Mouse (Mus musculus): ENCODE data around the gene Fam155a. TPM values are rescaled to one million over a fixed set of nuclear protein-coding genes. Genes with fewer than 3 reads are reported as not detected.
"Not testable (repeated sequence)": the region's sequence is repeated elsewhere in the genome, so short reads cannot be mapped to it uniquely, and the experiment has no call there.

Gene Fam155a
- polyA plus RNA-seq, 1 experiment from 2014 or later, result 31.2 TPM

- Histone ChIP-seq H3K27ac (replicated peaks) (no peak overlapping the region), H3K36me3 (no peaks in the 10 kb centered on the region), H3K9me3 (no peaks in the 10 kb centered on the region), H3K9ac (no peak overlapping the region), H3K27me3 (no peaks in the 10 kb centered on the region), H3K4me2 (no peak overlapping the region), H3K4me3 (no peak overlapping the region), H3K4me1 (replicated peaks) (peaks cover 8% of the 10 kb centered on the region)
- WGBS, result 88% methylated on average over 10 of the region's 10 CpGs
- ATAC-seq (ENCODE audit: low FRiP score, low read depth), result no peak
Measured at GRCm38 (mm10) chr8:9776818-9777217, 5.9 kb upstream of the Fam155a start.

- WGBS, result 4% methylated on average over 6 of the region's 6 CpGs
- H3K4me1 ChIP-seq (replicated peaks), result peaks cover 19% of the 10 kb centered on the region
- no peaks in the 10 kb centered on the region for H3K27me3 ChIP-seq
- peak overlapping the region; percentile 94 for H3K27ac ChIP-seq (replicated peaks)
- peak overlapping the region; percentile 84 for H3K4me3 ChIP-seq
- peak overlapping the region; percentile 90 for H3K4me2 ChIP-seq
- no peaks in the 10 kb centered on the region for H3K36me3 ChIP-seq
- no peaks in the 10 kb centered on the region for H3K9me3 ChIP-seq
- H3K9ac ChIP-seq, result peak overlapping the region; percentile 74
- ATAC-seq (ENCODE audit: low FRiP score, low read depth), result peak; percentile 88
Measured at GRCm38 (mm10) chr8:9772519-9772840, 1.5 kb upstream of the Fam155a start.

DNA sequence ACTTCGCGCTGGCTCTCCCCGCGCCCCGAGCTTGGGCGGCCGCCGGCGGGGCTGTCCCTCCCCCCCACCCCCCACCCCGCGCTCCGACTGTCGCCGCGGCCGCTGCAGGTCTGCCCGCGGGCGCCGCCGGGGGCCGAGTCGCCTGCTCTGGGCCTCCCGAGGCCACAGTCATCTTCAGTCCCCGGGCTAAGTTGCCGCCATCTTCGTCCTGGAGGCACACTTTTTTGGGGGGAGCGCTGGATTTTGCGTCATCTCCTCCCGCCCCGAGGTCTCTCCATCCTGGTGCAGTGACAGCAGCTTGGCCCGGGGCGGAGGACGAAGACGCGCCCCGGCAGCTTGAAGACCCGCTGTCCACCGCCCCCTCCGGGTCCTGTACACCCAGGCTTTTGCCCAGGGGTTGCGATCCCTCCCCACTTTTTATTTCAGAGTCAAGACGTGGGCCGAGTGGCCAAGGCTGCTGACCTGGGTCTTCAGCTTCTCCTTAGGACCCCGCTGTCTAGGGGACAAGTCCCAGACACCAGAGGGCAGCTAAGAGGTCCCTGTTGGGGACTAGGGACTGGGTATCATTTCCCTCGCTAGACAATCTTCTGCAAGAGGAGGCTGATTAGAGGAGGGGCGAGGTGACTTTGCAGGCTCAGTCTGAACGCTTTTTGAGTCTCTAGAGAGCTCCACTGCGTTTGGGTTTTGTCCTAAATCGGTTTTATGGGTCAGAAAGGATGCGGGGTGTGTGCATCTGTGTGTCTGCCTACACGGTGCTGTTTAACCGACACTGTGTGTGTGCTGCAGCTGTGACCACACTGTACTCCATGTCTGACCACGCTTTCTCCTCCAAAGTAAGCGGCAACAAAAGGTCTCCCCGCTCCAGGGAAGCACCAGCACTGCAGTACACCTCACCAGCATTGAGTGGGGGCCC lies 901 bp upstream of the Fam155a start:
- Histone ChIP-seq H3K4me2 (peak overlapping the region; percentile 90), H3K27ac (replicated peaks) (peak overlapping the region; percentile 94), H3K4me3 (peak overlapping the region; percentile 84), H3K9ac (peak overlapping the region; percentile 74), H3K36me3 (no peaks in the 10 kb centered on the region), H3K4me1 (replicated peaks) (peaks cover 19% of the 10 kb centered on the region), H3K27me3 (no peaks in the 10 kb centered on the region), H3K9me3 (no peaks in the 10 kb centered on the region)
- under 1% methylated on average over 55 of the region's 55 CpGs for WGBS
- peak; percentile 83 for ATAC-seq (ENCODE audit: low FRiP score, low read depth)

GRCm38 (mm10) chr8:9770261-9770998 lies 531 bp downstream of the Fam155a start:
- 0 out of 2 replicates have a peak, but pooled peaks have one; percentile 20 for ATAC-seq (ENCODE audit: low FRiP score, low read depth)
- WGBS, result under 1% methylated on average over 43 of the region's 48 CpGs
- H3K9ac ChIP-seq, result peak overlapping the region; percentile 74

GRCm38 (mm10) chr8:9769061-9769460 lies 1.9 kb downstream of the Fam155a start:
- peak overlapping the region; percentile 90 for H3K4me2 ChIP-seq
- no peak for ATAC-seq (ENCODE audit: low FRiP score, low read depth)
- no peaks in the 10 kb centered on the region for H3K27me3 ChIP-seq

More at GRCm38 (mm10) chr8:9770261-9770998, 531 bp downstream of the Fam155a start:
- Histone ChIP-seq H3K4me2 (peak overlapping the region; percentile 90), H3K9me3 (no peaks in the 10 kb centered on the region), H3K4me3 (peak overlapping the region; percentile 84), H3K4me1 (replicated peaks) (peaks cover 31% of the 10 kb centered on the region), H3K27me3 (no peaks in the 10 kb centered on the region), H3K27ac (replicated peaks) (peak overlapping the region; percentile 94), H3K36me3 (no peaks in the 10 kb centered on the region)

GRCm38 (mm10) chr8:9735169-9735568 lies 35.8 kb downstream of the Fam155a start:
- no peaks in the 10 kb centered on the region for H3K36me3 ChIP-seq
- 0 out of 2 replicates have a peak, but pooled peaks cover 4% of the 10 kb centered on the region for H3K4me1 ChIP-seq (replicated peaks)
- no peaks in the 10 kb centered on the region for H3K27me3 ChIP-seq
- no peak for ATAC-seq (ENCODE audit: low FRiP score, low read depth)
- H3K4me3 ChIP-seq, result no peak overlapping the region
- H3K27ac ChIP-seq (replicated peaks), result no peak overlapping the region
- no peaks in the 10 kb centered on the region for H3K9me3 ChIP-seq
- H3K4me2 ChIP-seq, result no peak overlapping the region
- WGBS, result 61% methylated on average over 5 of the region's 5 CpGs
- no peak overlapping the region for H3K9ac ChIP-seq

More at GRCm38 (mm10) chr8:9769061-9769460, 1.9 kb downstream of the Fam155a start:
- Histone ChIP-seq H3K9ac (peak overlapping the region; percentile 20), H3K36me3 (no peaks in the 10 kb centered on the region), H3K4me3 (peak overlapping the region; percentile 84), H3K4me1 (replicated peaks) (peaks cover 37% of the 10 kb centered on the region), H3K27ac (replicated peaks) (no peak overlapping the region), H3K9me3 (no peaks in the 10 kb centered on the region)
- 38% methylated on average over 6 of the region's 6 CpGs for WGBS

GRCm38 (mm10) chr8:9709791-9710190 lies 61.2 kb downstream of the Fam155a start:
- no peak for ATAC-seq (ENCODE audit: low FRiP score, low read depth)
- 72% methylated on average over 4 of the region's 4 CpGs for WGBS

DNA sequence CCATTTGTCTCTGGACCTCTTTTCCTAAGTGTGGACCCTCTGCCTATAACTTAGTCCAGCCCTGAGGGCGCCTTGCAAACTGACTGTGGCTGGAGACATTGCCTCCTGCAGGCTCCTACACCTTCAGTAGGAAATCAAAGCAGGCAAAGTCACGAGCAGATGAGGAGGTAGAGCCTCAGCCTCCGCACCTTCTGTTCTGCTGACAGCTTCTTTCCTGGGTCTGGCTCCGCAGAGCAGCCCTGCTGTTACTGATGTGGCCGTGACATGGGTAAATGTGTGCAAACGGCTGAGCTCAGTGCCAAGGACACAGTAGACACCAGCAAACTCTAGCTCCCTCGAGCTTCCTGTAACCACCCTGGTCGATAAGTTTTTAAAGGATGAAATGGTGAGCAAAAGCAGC lies 63.5 kb downstream of the Fam155a start:
- H3K27me3 ChIP-seq, result no peaks in the 10 kb centered on the region
- H3K4me1 ChIP-seq (replicated peaks), result no peaks in the 10 kb centered on the region; the same call in 1 of the 2 replicates
- no peaks in the 10 kb centered on the region for H3K9me3 ChIP-seq
- WGBS, result 74% methylated on average over 8 of the region's 8 CpGs
- H3K36me3 ChIP-seq, result no peaks in the 10 kb centered on the region
- no peak overlapping the region for H3K4me3 ChIP-seq
- ATAC-seq (ENCODE audit: low FRiP score, low read depth), result no peak
- no peak overlapping the region for H3K27ac ChIP-seq (replicated peaks)
- H3K9ac ChIP-seq, result no peak overlapping the region
- no peak overlapping the region for H3K4me2 ChIP-seq

More at GRCm38 (mm10) chr8:9709791-9710190, 61.2 kb downstream of the Fam155a start:
- Histone ChIP-seq H3K36me3 (no peaks in the 10 kb centered on the region), H3K4me2 (no peak overlapping the region), H3K9me3 (no peaks in the 10 kb centered on the region), H3K9ac (no peak overlapping the region), H3K27ac (replicated peaks) (no peak overlapping the region), H3K4me1 (replicated peaks) (no peaks in the 10 kb centered on the region; the same call in 1 of the 2 replicates), H3K4me3 (no peak overlapping the region), H3K27me3 (no peaks in the 10 kb centered on the region)

- Histone ChIP-seq H3K27me3 (no peaks in the 10 kb centered on the region), H3K36me3 (no peaks in the 10 kb centered on the region), H3K9me3 (no peaks in the 10 kb centered on the region), H3K9ac (no peak overlapping the region), H3K4me2 (no peak overlapping the region), H3K4me3 (no peak overlapping the region), H3K27ac (replicated peaks) (no peak overlapping the region), H3K4me1 (replicated peaks) (0 out of 2 replicates have a peak, but pooled peaks cover 9% of the 10 kb centered on the region)
- ATAC-seq (ENCODE audit: low FRiP score, low read depth), result no peak
- WGBS, result 67% methylated on average over 2 of the region's 2 CpGs
Measured at GRCm38 (mm10) chr8:9694794-9695193, 76.2 kb downstream of the Fam155a start.

GRCm38 (mm10) chr8:9692370-9692769 lies 78.6 kb downstream of the Fam155a start:
- WGBS, result 58% methylated on average over 5 of the region's 5 CpGs
- no peaks in the 10 kb centered on the region for H3K9me3 ChIP-seq
- no peak overlapping the region for H3K9ac ChIP-seq
- no peaks in the 10 kb centered on the region for H3K36me3 ChIP-seq
- no peak overlapping the region for H3K4me2 ChIP-seq
- no peaks in the 10 kb centered on the region for H3K27me3 ChIP-seq
- no peak overlapping the region for H3K4me3 ChIP-seq
- ATAC-seq (ENCODE audit: low FRiP score, low read depth), result no peak
- H3K27ac ChIP-seq (replicated peaks), result no peak overlapping the region
- H3K4me1 ChIP-seq (replicated peaks), result 0 out of 2 replicates have a peak, but pooled peaks cover 9% of the 10 kb centered on the region

GRCm38 (mm10) chr8:9660014-9660413 lies 110.9 kb downstream of the Fam155a start:
- not testable (repeated sequence) for H3K27me3 ChIP-seq; H3K9me3 ChIP-seq; H3K4me3 ChIP-seq; H3K27ac ChIP-seq (replicated peaks); H3K4me1 ChIP-seq (replicated peaks); H3K9ac ChIP-seq; H3K36me3 ChIP-seq; H3K4me2 ChIP-seq
- ATAC-seq (ENCODE audit: low FRiP score, low read depth), result 0 out of 2 replicates have a peak, but pooled peaks have one; percentile 30
- 93% methylated on average over 3 of the region's 3 CpGs for WGBS

- no peak overlapping the region for H3K4me2 ChIP-seq
- H3K9ac ChIP-seq, result no peak overlapping the region
- H3K27me3 ChIP-seq, result no peaks in the 10 kb centered on the region
- 96% methylated on average over 2 of the region's 2 CpGs for WGBS
- H3K27ac ChIP-seq (replicated peaks), result no peak overlapping the region
- H3K4me1 ChIP-seq (replicated peaks), result no peaks in the 10 kb centered on the region
- H3K9me3 ChIP-seq, result no peaks in the 10 kb centered on the region
- H3K36me3 ChIP-seq, result no peaks in the 10 kb centered on the region
- H3K4me3 ChIP-seq, result no peak overlapping the region
- no peak for ATAC-seq (ENCODE audit: low FRiP score, low read depth)
Measured at GRCm38 (mm10) chr8:9656901-9657300, 114.1 kb downstream of the Fam155a start.

Measured in hindbrain, embryonic 15.5 days (tissue).